Mouse (Mus musculus) lung, postnatal 36 days (tissue): ENCODE data around the gene Cracr2a.
A peak's percentile ranks its signal among the peaks of the same experiment; 100 is the strongest.
"Not testable (repeated sequence)": the region's sequence is repeated elsewhere in the genome, so short reads cannot be mapped to it uniquely, and the experiment has no call there.

Experiments
- DNase-seq: peaks from one replicate; pipeline ENCODE4 v3.0.0; 2022; ENCODE audit warnings: mixed read lengths

The Cracr2a gene

DNA sequence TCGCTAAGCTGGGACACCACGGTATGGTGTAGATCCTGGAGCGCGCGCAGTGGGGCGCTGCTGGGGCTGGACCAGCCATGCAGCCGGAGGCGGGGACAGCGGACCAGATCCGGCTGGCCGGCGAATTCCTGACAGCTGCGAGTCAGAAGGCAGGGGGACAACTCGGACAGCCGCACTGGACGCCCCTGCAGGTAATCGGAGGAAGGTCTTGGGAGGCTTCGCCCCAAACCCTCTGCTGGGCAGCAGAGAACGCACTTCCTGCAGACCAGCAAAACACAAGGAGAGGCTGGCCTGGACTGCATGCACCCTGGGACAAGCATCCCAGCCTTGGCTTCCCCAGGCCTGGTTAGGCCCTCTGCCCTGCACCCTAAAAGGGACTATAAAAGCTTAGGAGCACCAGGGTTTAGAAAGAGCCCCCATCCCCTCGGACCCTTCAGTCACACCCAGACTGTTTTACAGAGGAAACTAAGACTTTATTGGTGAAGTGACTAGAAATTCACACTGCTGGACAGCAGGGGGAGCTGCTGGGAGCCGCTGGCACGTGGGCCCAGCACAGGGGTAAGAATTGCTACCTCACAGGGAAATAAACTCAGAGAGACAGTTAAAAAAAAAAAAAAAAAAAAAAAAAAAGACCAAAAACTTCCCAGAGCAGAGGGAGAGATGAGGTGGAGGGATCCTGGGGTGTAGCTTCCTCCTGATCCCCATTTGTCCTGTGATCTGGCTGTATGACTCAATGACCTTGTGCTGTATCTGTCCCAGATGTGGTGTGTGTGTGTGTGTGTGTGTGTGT is at the start of gene Cracr2a:
Gene Cracr2a (plus strand): TSS at position 108 of the 790 bp plus-strand sequence.
- DNase-seq, result peak; percentile 92

DNA sequence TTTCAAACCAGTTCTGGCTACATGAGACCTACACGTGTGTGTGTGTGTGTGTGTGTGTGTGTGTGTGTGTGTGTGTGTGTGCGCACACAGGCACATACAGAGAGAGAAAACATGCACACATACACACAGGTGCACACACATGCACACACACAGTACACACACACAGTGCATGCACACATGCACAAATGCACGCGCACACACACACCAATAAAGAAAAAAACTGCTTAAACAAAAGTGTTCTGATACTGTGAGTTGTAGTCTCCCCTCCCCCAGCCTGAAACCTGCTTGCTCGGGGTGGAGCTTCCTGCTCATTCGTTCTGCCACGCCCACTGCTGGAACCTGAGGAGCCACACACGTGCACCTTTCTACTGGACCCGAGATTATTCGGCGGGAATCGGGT is 47.4 kb upstream of the Cracr2a start:
- DNase-seq, result not testable (repeated sequence)

DNA sequence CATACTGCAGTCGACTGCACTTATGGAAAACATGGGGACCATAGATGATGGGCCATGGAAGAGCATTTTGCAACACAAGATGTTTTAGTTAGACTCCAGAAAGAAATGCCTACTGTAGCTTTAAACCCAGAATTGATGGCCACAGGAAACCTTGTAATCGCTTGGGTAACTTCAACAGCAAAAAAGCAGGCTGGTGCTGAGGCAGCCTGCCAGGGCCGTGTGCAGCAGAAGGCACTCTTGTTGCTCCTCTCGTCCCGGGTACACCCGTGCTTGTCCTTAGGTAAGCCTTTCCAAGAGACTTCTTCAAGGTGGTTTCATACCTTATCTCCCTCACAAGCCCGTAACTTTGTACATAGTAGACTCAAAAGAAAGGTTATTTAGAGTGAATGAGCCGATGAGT is 40.0 kb upstream of the Cracr2a start:
- DNase-seq, result no peak

DNA sequence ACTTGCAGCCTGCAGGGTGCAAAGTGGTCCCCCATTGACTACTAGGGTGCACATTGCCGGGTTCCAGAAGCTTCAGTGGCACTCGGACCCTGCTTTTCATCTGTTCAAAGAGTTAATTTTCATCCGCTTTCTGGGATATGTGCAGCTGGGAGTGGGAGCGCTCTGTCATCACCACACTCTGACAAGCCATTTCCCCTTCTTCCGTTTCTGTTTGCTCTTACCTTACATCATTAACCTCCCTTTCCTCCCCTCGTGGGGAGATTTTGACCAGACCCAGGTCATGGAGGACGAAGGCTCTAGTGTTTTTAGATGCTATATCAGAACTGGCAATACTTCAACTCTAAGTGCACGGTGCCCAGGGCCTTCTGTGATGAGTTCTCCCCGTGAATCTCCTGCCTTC is 38.8 kb upstream of the Cracr2a start:
- DNase-seq, result no peak

DNA sequence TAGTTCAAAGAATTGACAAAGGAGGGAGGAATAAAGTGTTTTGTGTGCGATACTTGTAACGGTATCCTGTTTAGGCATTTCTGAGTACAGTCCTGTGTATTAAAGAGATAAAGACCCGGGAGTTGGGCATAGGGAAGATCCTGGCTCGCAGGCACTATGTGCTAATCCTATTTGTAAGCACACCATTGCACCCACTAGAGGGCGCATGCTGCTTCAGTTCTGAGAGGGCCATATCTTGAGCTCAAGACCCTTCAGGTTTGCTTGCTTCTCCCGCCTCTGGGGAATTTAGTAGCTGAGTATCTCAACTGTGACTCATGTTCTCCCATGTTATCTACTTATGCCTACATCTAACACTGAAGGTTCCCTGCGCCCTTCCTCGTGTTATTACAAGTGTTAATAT is 36.7 kb upstream of the Cracr2a start:
- peak; percentile 83 for DNase-seq

DNA sequence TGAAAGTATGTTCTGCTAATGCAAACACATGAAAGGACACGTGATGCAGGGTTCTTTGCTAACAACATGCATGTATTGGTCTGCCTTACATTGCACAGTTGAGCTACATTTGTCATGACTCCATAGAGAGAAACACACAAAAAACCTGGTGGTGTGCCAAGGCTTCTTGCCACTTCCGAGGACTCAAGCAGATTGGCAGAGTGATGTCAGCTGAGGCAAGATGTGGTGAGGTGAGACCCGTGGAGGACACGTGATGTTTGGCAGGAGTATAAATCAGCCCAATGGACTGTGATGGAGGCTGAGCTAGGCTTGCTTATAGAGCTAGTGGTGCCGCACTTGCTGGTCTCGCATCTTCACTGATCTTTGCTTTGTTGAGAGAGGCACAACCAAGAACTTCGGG is 32.5 kb upstream of the Cracr2a start:
- DNase-seq, result no peak

DNA sequence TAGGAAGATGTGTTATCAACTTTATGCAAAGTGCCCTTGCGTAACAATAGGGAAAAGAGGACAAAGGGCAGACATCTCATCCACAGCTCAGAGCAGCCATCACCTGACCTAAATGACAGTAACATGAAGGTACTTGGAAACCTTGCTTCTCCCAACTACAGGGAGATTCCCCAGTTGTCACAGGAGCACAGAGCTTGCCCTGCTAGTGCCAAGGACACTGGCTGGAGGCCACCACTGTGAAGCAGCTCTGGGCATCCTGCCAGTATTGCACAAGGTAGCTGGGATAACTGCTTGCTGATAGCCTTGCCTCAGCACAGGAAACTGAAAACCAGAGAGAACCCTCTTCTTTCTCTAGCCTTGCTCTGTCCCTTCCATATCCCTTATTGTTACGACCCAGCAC is 31.7 kb upstream of the Cracr2a start:
- DNase-seq, result peak; percentile 94

DNA sequence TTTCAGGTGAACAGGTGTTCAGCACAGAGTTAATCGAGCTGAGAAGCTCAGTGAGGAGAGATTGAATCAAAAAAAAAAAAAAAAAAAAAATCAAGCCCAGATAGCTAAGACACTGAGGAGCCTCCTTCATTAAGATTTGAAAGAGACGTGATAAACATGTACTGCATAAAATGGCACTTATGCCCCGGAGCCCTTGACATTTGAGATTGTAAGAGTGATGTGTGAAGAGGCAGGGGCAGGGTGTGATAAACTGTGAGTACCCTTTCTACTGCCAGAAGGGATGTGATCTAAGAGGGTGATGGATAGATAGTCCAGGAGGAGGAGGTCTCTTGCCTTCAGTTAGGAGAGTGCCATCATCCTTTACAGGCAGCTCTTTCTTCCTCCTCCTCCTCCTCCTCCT is 30.9 kb upstream of the Cracr2a start:
- no peak for DNase-seq

DNA sequence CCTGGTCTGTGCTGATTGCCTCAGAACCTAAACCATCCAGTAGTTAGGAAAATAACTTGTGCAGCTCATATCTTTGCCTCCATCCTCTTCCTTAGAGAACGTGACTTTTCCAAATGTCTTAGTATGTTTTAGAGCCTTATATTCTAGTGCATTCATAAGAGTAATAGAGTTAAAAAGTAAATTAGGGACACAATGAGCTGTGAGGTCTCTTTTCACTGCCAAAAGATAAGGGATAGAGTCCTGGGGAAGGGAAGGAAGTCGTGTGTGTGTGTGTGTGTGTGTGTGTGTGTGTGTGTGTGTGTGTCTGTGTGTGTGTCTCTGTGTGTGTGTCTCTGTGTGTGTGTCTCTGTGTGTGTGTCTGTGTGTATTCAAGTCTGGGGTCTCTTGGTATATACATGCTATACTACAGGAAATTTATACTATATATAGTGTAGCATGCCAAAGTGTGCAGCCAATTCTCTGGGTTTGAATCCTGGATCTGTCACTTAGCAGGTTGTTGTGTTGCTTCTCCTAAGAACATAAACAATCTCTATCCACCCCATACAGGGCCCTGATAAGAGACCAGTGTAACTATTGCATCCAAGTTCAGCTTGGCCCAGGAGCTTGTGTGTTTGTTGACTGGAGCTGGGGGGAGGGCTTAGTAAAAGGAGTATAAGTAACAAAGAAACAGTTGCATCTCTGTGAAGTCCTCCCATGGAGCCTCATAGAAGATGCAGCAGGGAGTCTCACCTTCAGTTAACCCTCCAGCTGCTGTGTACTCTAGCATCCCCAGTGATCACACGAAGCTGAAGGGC is 29.5 kb upstream of the Cracr2a start:
- DNase-seq, result no peak

DNA sequence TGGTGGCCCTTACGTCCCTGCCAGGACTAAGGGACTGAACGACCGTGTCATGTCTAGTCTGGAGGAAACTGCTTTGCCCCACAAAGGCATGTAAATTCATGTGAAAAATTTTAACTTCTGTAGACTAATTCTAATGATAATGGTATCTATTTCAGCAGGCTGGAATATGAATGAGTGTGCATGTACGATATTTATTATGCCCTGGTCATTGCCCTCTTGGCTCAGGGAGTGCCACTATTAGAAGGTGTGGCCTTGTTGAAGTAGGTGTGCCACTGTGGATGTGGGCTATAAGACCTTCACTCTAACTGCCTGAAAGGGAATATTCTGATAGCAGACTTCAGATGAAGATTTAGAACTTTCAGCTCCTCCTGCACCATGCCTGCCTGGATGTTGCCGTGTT is 28.8 kb upstream of the Cracr2a start:
- DNase-seq, result no peak

DNA sequence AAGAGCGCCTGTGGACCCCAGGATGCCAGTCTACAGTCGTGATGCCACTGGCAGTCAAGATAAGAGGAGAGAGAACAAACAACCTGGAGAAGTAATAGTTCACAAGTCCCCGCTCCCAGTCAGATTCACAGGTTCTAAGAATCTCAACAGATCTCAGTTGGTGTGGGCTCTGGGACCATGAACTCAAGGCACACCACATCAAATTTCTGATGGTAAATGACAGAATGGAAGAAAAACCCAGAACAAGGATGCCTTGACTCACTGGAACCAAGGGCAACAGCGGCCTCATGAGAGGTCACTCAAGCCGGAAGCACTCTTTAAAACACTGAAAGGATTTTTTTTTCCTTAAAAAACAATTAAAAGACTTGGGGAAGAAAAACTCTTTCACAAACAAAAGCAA is 27.4 kb upstream of the Cracr2a start:
- no peak for DNase-seq

DNA sequence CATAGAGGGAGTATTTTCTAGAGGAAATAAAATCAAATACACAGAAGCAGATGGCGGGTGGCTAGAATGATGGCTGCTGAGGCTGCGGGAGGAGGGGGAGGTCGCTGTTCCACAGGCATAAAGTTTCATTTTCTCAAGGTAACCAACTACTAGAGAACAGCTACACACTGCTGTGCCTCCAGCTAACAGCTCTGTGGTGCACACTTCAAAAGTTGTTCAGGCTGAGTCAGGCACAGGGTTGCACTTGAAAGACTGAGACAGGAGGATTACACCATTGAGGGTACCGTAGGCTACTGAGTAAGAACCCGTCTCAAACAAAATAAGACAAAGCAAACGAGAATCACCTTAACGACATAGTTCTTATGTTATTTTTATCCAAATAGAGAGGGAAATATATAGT is 24.1 kb upstream of the Cracr2a start:
- no peak for DNase-seq

DNA sequence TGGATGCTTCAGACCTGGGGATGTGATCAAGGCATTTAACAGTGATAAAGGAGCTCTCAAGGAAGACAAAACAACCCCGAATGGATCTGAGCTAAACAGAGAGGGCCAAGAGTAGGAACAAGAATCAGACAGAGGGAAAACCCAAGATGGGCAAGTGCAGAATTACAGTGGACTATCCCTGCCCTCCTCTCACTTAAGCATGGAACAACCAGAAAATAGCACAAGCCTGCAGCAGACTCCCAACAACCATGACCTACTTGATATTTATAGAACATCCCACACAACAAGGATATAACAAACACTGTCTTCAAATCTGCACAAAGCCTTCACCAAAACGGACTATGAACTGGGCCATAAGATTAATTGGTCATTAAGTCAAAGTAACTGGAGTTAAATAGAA is 23.0 kb upstream of the Cracr2a start:
- DNase-seq, result no peak

DNA sequence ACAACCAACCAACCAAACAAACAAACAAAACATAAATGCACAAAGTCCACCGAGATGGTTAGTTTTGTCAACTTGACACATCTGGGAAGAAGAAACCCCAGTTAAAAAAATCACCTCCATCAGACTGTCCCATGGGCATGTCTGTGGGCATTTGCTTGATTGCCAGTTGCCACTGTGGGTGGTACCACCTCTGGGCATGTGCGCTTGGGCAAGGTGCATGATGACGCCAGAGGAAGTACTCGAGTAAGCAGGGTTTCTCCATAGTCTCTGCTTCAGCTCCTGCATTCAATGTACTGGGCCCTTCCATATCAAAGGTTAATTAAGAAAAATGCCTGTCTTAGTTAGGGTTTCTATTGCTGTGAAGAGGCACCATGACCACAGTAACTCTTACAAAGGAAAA is 21.9 kb upstream of the Cracr2a start:
- no peak for DNase-seq

DNA sequence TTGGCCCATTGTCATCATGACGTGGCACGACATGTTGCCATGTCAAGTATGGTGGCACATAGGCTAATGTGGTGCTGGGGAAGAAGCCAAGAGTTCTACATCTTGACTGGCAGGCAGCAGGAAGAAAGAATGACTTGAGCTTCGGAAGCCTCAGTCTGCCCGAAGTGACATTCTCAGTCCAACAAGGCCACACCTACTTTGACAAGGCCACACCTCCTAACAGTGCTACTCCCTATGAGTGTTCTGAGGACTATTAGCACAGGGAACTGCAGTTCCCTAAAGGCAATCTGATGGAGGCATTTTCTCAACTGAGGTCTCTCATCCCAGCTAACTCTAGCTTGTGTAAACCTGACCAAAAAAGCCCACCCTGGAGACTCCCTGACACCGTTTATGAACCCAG is 21.5 kb upstream of the Cracr2a start:
- peak; percentile 18 for DNase-seq

DNA sequence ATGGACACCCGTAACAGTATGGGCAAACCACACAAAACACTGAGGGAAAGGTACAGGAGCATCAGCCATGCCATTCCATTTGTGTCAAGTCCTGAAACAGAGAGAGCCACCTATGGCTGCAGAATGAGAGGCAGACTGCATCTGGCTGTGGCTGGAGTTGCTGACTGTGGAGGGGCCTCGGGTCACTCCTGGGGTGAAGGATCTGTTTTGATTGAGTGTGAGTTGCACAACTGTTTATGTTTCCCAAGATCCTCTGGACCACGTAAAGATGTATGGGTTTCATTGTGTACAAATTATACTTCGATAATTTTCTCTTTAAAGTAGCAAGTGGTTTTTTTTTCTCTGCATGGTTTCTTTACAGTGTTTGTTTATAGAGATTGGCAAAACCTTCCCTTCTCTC is 20.6 kb upstream of the Cracr2a start:
- DNase-seq, result no peak

DNA sequence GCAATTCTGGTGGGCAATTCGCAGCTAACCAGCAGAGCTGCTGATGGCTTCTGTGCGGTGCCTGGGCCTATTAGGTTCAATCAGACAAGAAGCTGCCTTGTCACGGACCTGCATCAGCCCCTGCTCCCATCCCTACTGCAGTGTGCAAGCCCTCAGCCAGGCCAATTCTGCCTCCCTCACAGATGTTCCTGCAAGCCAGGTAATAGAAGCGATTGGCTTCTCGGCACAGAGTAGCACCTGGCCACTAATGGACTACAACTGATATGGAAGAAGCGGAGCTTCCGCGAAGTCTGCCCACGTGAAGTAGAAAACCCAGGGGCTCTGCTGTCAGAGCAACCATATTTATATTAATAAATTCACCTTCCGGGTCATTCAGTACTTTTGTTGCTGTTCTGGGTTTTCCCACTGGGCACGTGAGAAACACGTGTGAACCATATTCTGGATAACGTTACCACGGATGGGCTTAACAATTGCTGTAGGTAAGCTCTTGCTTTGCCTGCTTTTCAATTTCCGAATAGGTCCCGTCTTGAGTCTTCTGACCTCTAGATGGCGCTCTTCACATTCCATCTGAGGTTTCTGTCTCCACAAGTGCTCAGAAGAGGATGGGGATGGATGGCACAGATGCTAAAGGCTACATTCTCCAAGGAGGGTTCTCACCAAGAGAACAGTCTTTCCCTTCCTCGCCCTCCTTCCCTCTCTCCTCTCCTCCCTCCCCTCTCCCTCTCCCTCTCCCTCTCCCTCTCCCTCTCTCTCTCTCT is 19.3 kb upstream of the Cracr2a start:
- DNase-seq, result peak; percentile 87

DNA sequence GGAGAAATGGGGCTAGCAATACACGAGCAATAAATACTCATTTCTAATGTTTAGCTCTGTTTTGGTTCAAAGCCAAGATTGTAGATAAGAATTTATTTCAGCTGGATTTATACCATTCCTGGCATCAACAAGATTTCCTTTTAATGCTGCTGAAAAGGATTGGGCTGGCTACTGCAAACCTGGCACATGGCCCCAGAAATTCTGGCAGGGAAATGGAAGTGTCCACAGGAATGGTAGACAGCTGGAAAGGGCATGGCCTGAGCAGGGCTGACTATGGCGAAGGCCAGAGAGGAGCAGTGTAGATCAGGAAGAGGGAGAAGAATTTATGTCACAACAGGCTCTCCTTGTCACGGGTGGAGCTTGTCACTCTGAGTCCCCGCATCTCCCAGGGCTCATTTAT is 14.5 kb upstream of the Cracr2a start:
- peak; percentile 69 for DNase-seq

DNA sequence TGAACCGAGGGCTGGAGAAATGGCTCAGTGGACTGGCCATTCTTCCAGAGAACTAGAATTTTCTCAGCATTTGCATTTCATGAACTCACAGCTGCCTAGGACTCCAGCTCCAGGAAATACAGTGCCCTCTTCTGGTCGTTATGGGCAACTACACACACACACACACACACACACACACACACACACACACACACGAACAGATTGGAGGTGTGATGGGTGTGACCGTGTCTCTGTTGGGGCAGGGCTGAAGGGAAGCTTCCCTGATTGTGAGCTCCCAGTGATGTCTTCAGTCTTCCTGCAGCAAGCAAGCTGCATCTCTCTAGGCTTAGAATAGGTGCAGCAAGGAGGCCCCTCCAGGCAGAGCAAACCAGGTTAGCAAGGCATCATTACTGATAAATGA is 8.2 kb upstream of the Cracr2a start:
- no peak for DNase-seq

DNA sequence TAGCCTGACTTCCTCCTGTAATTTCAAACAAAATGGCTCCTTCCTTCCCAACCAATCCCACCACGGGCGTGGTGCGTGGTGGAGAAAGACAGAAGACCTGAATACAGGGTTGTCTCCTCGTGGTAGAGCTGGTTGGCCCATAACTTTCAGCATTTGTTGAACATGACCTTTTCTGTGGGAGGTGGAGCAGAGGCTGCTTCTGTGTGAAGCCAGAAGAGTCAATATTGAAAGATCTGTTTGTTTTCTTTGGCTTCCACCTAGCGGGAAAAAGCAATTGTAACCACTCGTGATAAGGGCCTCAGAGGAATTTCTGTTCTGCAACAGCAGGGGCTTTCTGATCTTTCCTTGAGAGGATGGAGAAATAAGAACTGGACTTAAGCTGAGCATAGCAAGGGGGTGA is 5.6 kb upstream of the Cracr2a start:
- DNase-seq, result peak; percentile 80

DNA sequence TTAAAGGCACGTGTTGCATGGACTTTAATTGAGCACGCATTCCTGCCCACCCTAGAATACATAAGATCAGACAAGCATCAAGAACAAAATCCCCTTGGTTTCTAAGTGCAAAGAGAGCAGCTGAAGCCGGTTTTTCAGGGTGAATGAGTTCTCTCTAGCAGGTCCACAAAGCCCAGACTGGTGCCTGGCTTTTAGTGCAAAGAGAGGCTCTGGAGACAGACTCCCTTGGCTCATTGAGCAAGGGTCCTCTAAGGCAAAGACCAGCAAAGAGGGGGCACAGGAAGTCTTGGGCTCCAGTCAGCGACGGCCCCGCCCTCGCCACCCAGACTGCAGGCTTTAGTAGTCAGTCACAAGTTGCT is 287 bp upstream of the Cracr2a start:
- no peak for DNase-seq

DNA sequence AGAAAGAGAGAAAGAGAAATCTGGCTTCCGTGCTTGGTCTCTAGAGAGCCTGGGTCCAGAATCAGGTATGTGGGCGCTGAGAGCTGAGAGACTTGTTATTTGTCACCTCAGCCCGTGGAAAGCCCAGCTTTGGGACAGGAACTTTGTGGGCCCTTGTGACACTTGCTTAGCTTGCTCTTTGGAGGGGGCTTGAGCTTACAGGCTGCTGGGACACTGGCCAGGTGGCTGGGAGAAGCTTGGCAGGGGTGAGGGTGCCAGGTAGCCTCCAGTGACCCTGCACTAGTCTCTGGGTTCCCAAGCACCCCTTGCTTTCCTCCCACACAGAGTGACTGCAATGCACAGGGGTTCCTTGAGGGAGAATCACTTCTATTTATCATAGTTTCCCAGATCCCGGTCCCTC is 2.4 kb downstream of the Cracr2a start:
- DNase-seq, result peak; percentile 30

DNA sequence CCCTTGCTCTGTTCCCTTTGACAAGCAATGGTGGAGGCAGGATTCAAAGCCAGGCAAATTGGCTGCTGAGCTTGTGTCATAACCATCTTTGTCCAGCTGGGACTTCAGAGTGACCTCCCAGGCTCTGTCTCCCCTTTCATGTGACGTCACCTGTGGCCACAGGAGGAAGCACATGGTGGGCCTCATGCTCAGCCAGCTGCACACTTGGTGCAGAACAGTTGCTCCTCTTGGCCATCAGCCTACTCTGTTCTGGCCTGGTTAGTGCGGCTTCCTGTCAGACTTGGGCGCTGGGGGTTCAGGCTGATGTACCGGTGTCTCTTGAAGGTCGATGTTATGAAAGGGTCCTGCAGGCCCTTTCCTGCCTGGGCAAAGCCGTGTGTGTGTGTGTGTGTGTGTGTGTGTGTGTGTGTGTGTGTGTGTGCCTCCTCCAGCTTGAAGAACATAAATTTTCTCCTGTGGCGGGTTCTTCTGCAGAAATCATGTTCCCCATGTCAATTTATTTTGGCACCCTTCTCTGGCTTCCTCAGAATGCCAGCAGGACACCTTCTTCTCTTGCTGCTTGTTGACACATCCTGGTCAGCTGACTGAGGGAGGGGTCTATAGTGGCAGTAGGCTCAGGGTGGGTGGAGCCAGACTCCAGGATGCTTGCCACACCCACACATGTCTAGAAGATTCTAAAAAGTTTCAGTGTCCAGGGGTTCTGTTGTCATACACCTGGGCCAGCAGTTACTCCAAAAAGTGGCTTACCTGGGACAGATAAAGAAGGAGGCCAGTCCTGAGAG is 5.0 kb downstream of the Cracr2a start:
- DNase-seq, result peak; percentile 82
